ENCODE assay signal across 8 mouse cellular contexts in genomic region chr17:53478858-53479603, GRCm38 (mm10). TPM values are rescaled to one million over a fixed set of nuclear protein-coding genes. Genes with fewer than 3 reads are reported as not detected.
DNase-seq lines count a peak whose midpoint lies in the region; ATAC-seq lines count a peak whose summit lies in the region.

Gene Rab5a, plus strand, starts transcription at chr17:53479234.

- H3K27ac ChIP-seq in intestine, embryonic 14.5 days (ENCODE audit: low read depth), result peak within 1 kb of the TSS; percentile 99

- peak within 1 kb of the TSS; percentile 83 for H3K4me3 ChIP-seq in intestine, embryonic 14.5 days (ENCODE audit: low read depth, low read length)

- peaks cover 15% of the 10 kb centered on the region for H3K4me1 ChIP-seq in intestine, embryonic 14.5 days (replicated peaks; ENCODE audit: control insufficient read depth, insufficient read depth, low read length)

- peak; percentile 98 for ATAC-seq in intestine, embryonic 14.5 days (replicated peaks; ENCODE audit: low FRiP score, low TSS enrichment, low read depth)

- H3K36me3 ChIP-seq in intestine, embryonic 14.5 days (ENCODE audit: control insufficient read depth, insufficient read depth, low read length), result peaks cover 4% of the 10 kb centered on the region

- peak within 1 kb of the TSS; percentile 90 for H3K4me2 ChIP-seq in intestine, embryonic 14.5 days (ENCODE audit: low read length)

- H3K9ac ChIP-seq in intestine, embryonic 14.5 days (ENCODE audit: low read length), result peak within 1 kb of the TSS; percentile 95

- no peaks in the 10 kb centered on the region for H3K27me3 ChIP-seq in intestine, embryonic 14.5 days (replicated peaks; ENCODE audit: control insufficient read depth, insufficient read depth, low read length)

- H3K9me3 ChIP-seq in intestine, embryonic 14.5 days (ENCODE audit: control insufficient read depth, low read length), result no peaks in the 10 kb centered on the region

- peak; percentile 99 to 100 for DNase-seq in adrenal gland, adult 18-20 months (ENCODE audit: low spot score in 2 of 2)
- DNase-seq in embryo, embryonic 11 days, result peak; percentile 99
- peak; percentile 99 for DNase-seq in gastrocnemius, postnatal 25 days
- DNase-seq in intestine, embryonic 14.5 days (ENCODE audit: low spot score), result peak; percentile 98
- peak; percentile 98 to 99 for DNase-seq in left cerebral cortex, postnatal 14 days (ENCODE audit: low spot score in 2 of 2)
- DNase-seq in mesoderm, embryonic 11.5 days (ENCODE audit: low read depth, low spot score), result peak; percentile 99
- peak; percentile 99 for DNase-seq in right cerebral cortex, postnatal 36 days (ENCODE audit: low spot score in 2 of 2)
- DNase-seq in yolk sac, embryonic 10.5 days (ENCODE audit: low spot score), result peak; percentile 99

- intact Hi-C loops in left cerebral cortex, postnatal 14 days (cut with DNase I), result loop anchor here (5.0 to 10.0 kb wide), 2 partner anchors 74 to 88 kb away; partner anchors contain the start of gene Kat2b

- WGBS in intestine, embryonic 14.5 days, result under 1% methylated on average over 74 of the region's 82 CpGs

RNA-seq across cellular contexts. Expression of gene Rab5a, which starts in this region (rescaled TPM):
- total RNA-seq in adrenal gland, adult 18-20 months (2021), result 100 to 1,000 TPM in 1 of 2 experiments, 10 to 100 TPM in 1; 78.9 to 109 TPM
- 10 to 100 TPM; 38.3 to 39.7 TPM for total RNA-seq in gastrocnemius, postnatal 25 days (2021)
- 74.2 and 81.2 TPM in 2 replicates for polyA plus RNA-seq in intestine, embryonic 14.5 days (2014; fragmentation: Nextera tagmentation; extraction: Ambion mirVana)
- total RNA-seq in left cerebral cortex, postnatal 14 days (2021), result 100 to 1,000 TPM; 122 to 129 TPM

Comparison
In these comparisons a context has a peak if more than half of its experiments do, and no peak if none do; other contexts are left out.
1. Peak in every context shown above with its lines: DNase-seq, ATAC-seq, H3K4me3 ChIP-seq and H3K27ac ChIP-seq.